14 mouse cellular contexts compared by ENCODE assay signal in genomic region chr11:107393828-107394165, GRCm38 (mm10).
DNase-seq lines count a peak whose midpoint lies in the region; TF ChIP-seq lines count a peak whose summit lies in the region.
"Had no signal": no experiment of that assay in that cellular context is flagged by ENCODE, and none has a peak within 500 bp of the region (broad histone marks: within the 10 kb centered on the region; RNA-seq: fewer than 3 reads in every experiment).

No protein-coding gene starts in this region.

- intact Hi-C loops in heart, adult 2 months (cut with DNase I): no loop called here
- intact Hi-C loops in gastrocnemius, adult 2 months (cut with DNase I): loop anchor here (1.0 to 5.0 kb wide), 2 partner anchors 76 to 181 kb away; no protein-coding TSS in a partner anchor
- intact Hi-C loops in heart, postnatal 14 days (cut with DNase I): no loop called here

- 0 out of 2 replicates have a peak, but pooled peaks cover 3% of the 10 kb centered on the region for H3K79me2 ChIP-seq in heart, adult 2 months (replicated peaks; ENCODE audit: control insufficient read depth, insufficient read depth, low read length)

- H3K36me3 ChIP-seq in heart, adult 2 months (ENCODE audit: control insufficient read depth, insufficient read depth, low read length): no peaks in the 10 kb centered on the region
- H3K36me3 ChIP-seq: intestine, embryonic 15.5 days had no signal

- no peaks in the 10 kb centered on the region; the same call in 1 of the 2 replicates for H3K4me1 ChIP-seq in heart, adult 2 months (ENCODE audit: control insufficient read depth, insufficient read depth, low read length)

- no peak overlapping the region for H3K27ac ChIP-seq in heart, adult 2 months
- no peak overlapping the region for H3K27ac ChIP-seq in gastrocnemius, adult 2 months
- H3K27ac ChIP-seq: intestine, embryonic 15.5 days; midbrain, embryonic 10.5 days had no signal

- DNase-seq in layer of hippocampus, adult 11-12 months (ENCODE audit: low spot score): peak; percentile 66
- DNase-seq in layer of hippocampus, postnatal 25 days (ENCODE audit: extremely low spot score in 1 of 2, low spot score in 1 of 2): no peak
- DNase-seq in CD4-positive helper T cell, adult 2 months (ENCODE audit: low read depth, low spot score): peak; percentile 61
- DNase-seq in T-cell, adult 2 months (ENCODE audit: low spot score): peak; percentile 73
- peak; percentile 80 for DNase-seq in layer of hippocampus, adult 9-11 months
- DNase-seq in heart, adult 2 months: no peak
- no peak for DNase-seq in gastrocnemius, adult 2 months
- DNase-seq in heart, postnatal 14 days: no peak
- DNase-seq: adrenal gland, postnatal 36 days; cerebellum, adult 11 months; heart, adult 18-20 months; lung, adult 2 months had no signal

- no peak for TF ChIP-seq CTCF in heart, adult 2 months (IDR thresholded peaks at IDR 0.05)
- no peak for TF ChIP-seq CTCF in gastrocnemius, adult 2 months (IDR thresholded peaks at IDR 0.05)

- 74% methylated on average over 12 of the region's 12 CpGs for WGBS in heart, adult 2 months

- no peaks in the 10 kb centered on the region for H3K27me3 ChIP-seq in heart, adult 2 months (ENCODE audit: control insufficient read depth, insufficient read depth, low read length)
- H3K27me3 ChIP-seq: intestine, embryonic 15.5 days had no signal

- no peak overlapping the region for H3K9ac ChIP-seq in heart, adult 2 months (ENCODE audit: low read depth, low read length)
- H3K9ac ChIP-seq: intestine, embryonic 15.5 days had no signal

- TF ChIP-seq EP300 in heart, adult 2 months (IDR thresholded peaks at IDR 0.05; ENCODE audit: insufficient read depth, low read depth, low read length): no peak

- no peak overlapping the region for H3K4me3 ChIP-seq in heart, adult 2 months
- no peak overlapping the region for H3K4me3 ChIP-seq in gastrocnemius, adult 2 months
- H3K4me3 ChIP-seq: intestine, embryonic 15.5 days; midbrain, embryonic 10.5 days had no signal

- no peak for TF ChIP-seq POLR2A in heart, adult 2 months (IDR thresholded peaks at IDR 0.05; ENCODE audit: insufficient read depth, low read depth, low read length)

Comparison
In these comparisons a context has a peak if more than half of its experiments do, and no peak if none do; other contexts are left out.
1. DNase-seq: peak in layer of hippocampus, adult 11-12 months (single experiment), CD4-positive helper T cell, adult 2 months (single experiment), T-cell, adult 2 months (single experiment) and layer of hippocampus, adult 9-11 months (single experiment); none in layer of hippocampus, postnatal 25 days (0 of 2), heart, adult 2 months (0 of 2), gastrocnemius, adult 2 months (single experiment) and heart, postnatal 14 days (0 of 2).